Mouse (Mus musculus): ENCODE data around the gene March8.

- TF ChIP-seq POLR2A (IDR thresholded peaks at IDR 0.05; ENCODE audit: low read depth, low read length): no peak
- TF ChIP-seq CTCF (IDR thresholded peaks at IDR 0.05; ENCODE audit: borderline replicate concordance, insufficient read depth, low read length): no peak
Observed at GRCm38 (mm10) chr6:116347953-116348352, 10.1 kb downstream of the March8 start.

Data from embryonic fibroblast, embryonic 13.5 days (primary cell).